Mouse (Mus musculus) hindbrain, embryonic 12.5 days (tissue): ENCODE results near the gene Als2. TPM values are rescaled to one million over a fixed set of nuclear protein-coding genes. Genes with fewer than 3 reads are reported as not detected.

Experiments
- ATAC-seq: fragments of 200-750 bp; cut with Nextera tagmentation; 2 replicates; pipeline ENCODE4 v1.8.0; 2017; ENCODE audit warnings: moderate TSS enrichment; ENCODE audit not compliant: low FRiP score
- H3K27ac ChIP-seq: fragments of 300-500 bp; sonication (generic); 2 replicates; pipeline ENCODE4 v1.5.1; 2016; ENCODE audit warnings: mild to moderate bottlenecking
- H3K27me3 ChIP-seq: fragments of 300-500 bp; sonication (generic); 2 replicates; pipeline ENCODE4 v1.6.1; 2016; ENCODE audit warnings: mild to moderate bottlenecking
- H3K36me3 ChIP-seq: fragments of 300-500 bp; sonication (generic); 2 replicates; pipeline ENCODE4 v1.6.1; 2016; ENCODE audit warnings: mild to moderate bottlenecking
- H3K4me1 ChIP-seq: fragments of 300-500 bp; sonication (generic); 2 replicates; pipeline ENCODE4 v1.6.1; 2016
- H3K4me2 ChIP-seq: fragments of 300-500 bp; sonication (generic); replicated peaks from 2 replicates; pipeline ENCODE4 v1.6.1; 2016; ENCODE audit warnings: mild to moderate bottlenecking
- H3K4me3 ChIP-seq: fragments of 300-500 bp; sonication (generic); 2 replicates; pipeline ENCODE4 v1.5.1; 2016; ENCODE audit warnings: mild to moderate bottlenecking
- H3K9ac ChIP-seq: fragments of 300-500 bp; sonication (generic); 2 replicates; pipeline ENCODE4 v1.6.1; 2016; ENCODE audit warnings: mild to moderate bottlenecking, moderate library complexity
- H3K9me3 ChIP-seq: fragments of 300-500 bp; sonication (generic); replicated peaks from 2 replicates; pipeline ENCODE4 v1.6.1; 2016; ENCODE audit warnings: mild to moderate bottlenecking
- WGBS: fragments of 180-500 bp; shearing (Covaris S2); methylation state at CpG from one replicate; pipeline ENCODE4 v1.1.7; 2016; 5-methylcytosine and 5-hydroxymethylcytosine counted together
- polyA plus RNA-seq: library from polyadenylated mRNA; unstranded; fragments of >200 nt; fragmentation: Nextera tagmentation; extraction: Ambion mirVana; gene quantifications from 2 replicates; pipeline ENCODE4 v1.2.1, GENCODE M21; 2016

Als2 gene
- polyA plus RNA-seq, 1 experiment from 2014 or later, result 24.6 TPM

GRCm38 (mm10) chr1:59204489-59204888, 32.5 kb downstream of the Als2 start:
- Histone ChIP-seq H3K9ac (no peak overlapping the region), H3K9me3 (no peaks in the 10 kb centered on the region), H3K4me3 (no peak overlapping the region), H3K27me3 (no peaks in the 10 kb centered on the region), H3K4me2 (no peak overlapping the region), H3K27ac (no peak overlapping the region), H3K4me1 (no peaks in the 10 kb centered on the region), H3K36me3 (peaks cover 33% of the 10 kb centered on the region)
- no peak for ATAC-seq
- 93% methylated on average over 1 of the region's 1 CpGs for WGBS

- 90% methylated on average over 10 of the region's 10 CpGs for WGBS
- Histone ChIP-seq H3K27ac (no peak overlapping the region), H3K36me3 (peaks cover 35% of the 10 kb centered on the region), H3K4me1 (no peaks in the 10 kb centered on the region), H3K4me2 (no peak overlapping the region), H3K9me3 (no peaks in the 10 kb centered on the region), H3K9ac (no peak overlapping the region), H3K27me3 (no peaks in the 10 kb centered on the region), H3K4me3 (no peak overlapping the region)
- ATAC-seq, result no peak
These were observed 34.7 kb downstream of the Als2 start for GRCm38 (mm10) chr1:59202367-59202766.

GRCm38 (mm10) chr1:59201561-59201960, 35.5 kb downstream of the Als2 start:
- H3K4me3 ChIP-seq, result no peak overlapping the region
- no peaks in the 10 kb centered on the region for H3K9me3 ChIP-seq
- H3K4me1 ChIP-seq, result no peaks in the 10 kb centered on the region
- no peak overlapping the region for H3K4me2 ChIP-seq
- WGBS, result 93% methylated on average over 1 of the region's 1 CpGs
- no peak for ATAC-seq
- H3K9ac ChIP-seq, result no peak overlapping the region
- no peaks in the 10 kb centered on the region for H3K27me3 ChIP-seq
- H3K36me3 ChIP-seq, result peaks cover 31% of the 10 kb centered on the region
- no peak overlapping the region for H3K27ac ChIP-seq

DNA sequence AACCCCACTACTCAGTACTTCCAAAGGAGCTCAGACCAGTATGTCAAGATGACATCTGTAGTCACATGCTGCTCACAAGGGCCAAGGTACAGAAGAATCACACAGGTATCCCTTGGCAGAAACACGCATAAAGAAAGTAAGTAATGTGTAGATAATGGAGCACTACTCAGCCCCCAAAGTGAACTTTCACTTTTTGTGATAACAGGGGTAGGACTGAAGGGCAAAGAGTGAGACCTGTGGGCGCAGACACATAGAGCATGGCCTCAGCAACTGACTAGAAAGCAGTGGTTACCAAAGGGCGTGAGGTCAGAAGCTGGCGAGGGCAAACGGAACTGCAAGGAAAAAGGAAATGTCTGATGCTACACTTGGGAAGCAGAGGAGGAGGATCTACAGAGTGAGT, 36.1 kb downstream of the Als2 start:
- Histone ChIP-seq H3K4me1 (no peaks in the 10 kb centered on the region), H3K27me3 (no peaks in the 10 kb centered on the region), H3K27ac (no peak overlapping the region), H3K4me3 (no peak overlapping the region), H3K9ac (no peak overlapping the region), H3K4me2 (no peak overlapping the region), H3K36me3 (peaks cover 37% of the 10 kb centered on the region), H3K9me3 (no peaks in the 10 kb centered on the region)
- no peak for ATAC-seq
- 90% methylated on average over 5 of the region's 5 CpGs for WGBS

DNA sequence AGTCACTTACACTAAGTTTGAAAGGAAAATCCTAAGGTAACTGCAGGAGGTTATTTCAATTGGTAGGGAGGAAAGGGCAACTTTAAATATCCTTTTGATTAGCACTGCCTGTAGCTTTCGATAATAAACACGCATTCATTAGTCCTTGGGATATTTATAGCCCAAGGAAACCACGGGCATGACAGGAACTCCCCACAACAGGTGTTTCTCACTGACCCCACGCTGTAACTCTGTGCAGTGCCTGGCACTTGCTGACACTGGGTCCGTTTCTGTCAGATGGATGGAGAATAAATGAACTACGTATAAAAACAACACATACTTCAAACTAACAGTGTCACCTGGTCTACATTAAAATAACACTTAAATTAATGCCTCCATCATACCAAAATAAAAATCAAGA, 42.1 kb downstream of the Als2 start:
- Histone ChIP-seq H3K4me2 (no peak overlapping the region), H3K27me3 (no peaks in the 10 kb centered on the region), H3K4me1 (no peaks in the 10 kb centered on the region), H3K9ac (no peak overlapping the region), H3K9me3 (no peaks in the 10 kb centered on the region), H3K36me3 (peaks cover 42% of the 10 kb centered on the region), H3K27ac (no peak overlapping the region), H3K4me3 (no peak overlapping the region)
- ATAC-seq, result no peak
- WGBS, result 80% methylated on average over 6 of the region's 6 CpGs

- Histone ChIP-seq H3K36me3 (peaks cover 41% of the 10 kb centered on the region), H3K4me3 (no peak overlapping the region), H3K9ac (no peak overlapping the region), H3K4me1 (no peaks in the 10 kb centered on the region), H3K27ac (no peak overlapping the region), H3K27me3 (no peaks in the 10 kb centered on the region), H3K4me2 (no peak overlapping the region), H3K9me3 (no peaks in the 10 kb centered on the region)
- 82% methylated on average over 5 of the region's 5 CpGs for WGBS
- no peak for ATAC-seq
These were observed 49.2 kb downstream of the Als2 start for GRCm38 (mm10) chr1:59187786-59188185.

DNA sequence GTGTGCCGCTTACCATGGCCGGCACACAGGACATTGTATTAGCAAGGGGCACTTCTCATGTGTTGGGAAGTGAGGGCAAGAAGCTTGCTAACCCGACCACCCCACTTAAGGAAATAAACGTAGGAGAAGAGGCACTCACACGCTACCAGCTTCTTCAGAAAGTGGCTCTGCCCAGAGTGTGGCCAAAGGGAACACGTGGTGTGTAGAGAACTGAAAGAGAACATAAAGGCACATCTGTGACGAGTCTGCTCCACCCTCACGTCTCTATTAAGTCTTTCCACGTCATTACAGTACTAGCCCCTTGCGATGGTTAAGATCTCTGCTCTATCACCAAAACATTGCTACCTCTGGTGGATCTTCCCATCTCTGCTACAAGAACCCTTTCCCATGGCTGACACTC, 50.7 kb downstream of the Als2 start:
- Histone ChIP-seq H3K4me1 (no peaks in the 10 kb centered on the region), H3K27me3 (no peaks in the 10 kb centered on the region), H3K4me2 (no peak overlapping the region), H3K9ac (no peak overlapping the region), H3K36me3 (peaks cover 45% of the 10 kb centered on the region), H3K27ac (no peak overlapping the region), H3K9me3 (no peaks in the 10 kb centered on the region), H3K4me3 (no peak overlapping the region)
- 90% methylated on average over 10 of the region's 10 CpGs for WGBS
- ATAC-seq, result no peak

DNA sequence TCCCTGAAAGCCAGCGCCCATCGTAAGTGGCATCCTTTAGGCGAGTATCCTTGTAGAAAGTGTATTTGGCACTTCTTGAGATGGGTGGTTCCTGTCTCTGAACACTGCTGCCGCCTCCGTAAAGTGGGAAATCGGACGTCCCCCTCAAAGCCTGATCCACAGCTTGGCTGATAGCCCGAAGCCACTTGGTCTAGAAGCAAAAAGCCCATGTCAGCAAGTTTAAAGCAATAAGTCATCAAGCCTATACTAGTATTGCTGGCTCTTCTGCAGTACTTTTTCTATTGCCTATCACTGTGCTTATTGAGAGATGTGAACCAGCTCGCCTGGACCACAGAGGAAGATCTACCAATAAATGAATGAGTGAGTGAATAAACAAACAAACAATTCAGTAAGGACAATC, 51.6 kb downstream of the Als2 start:
- no peaks in the 10 kb centered on the region for H3K27me3 ChIP-seq
- H3K9me3 ChIP-seq, result no peaks in the 10 kb centered on the region
- no peak overlapping the region for H3K27ac ChIP-seq
- WGBS, result 93% methylated on average over 9 of the region's 9 CpGs
- no peaks in the 10 kb centered on the region for H3K4me1 ChIP-seq
- H3K36me3 ChIP-seq, result peaks cover 39% of the 10 kb centered on the region
- no peak for ATAC-seq
- H3K4me3 ChIP-seq, result no peak overlapping the region
- H3K9ac ChIP-seq, result no peak overlapping the region
- no peak overlapping the region for H3K4me2 ChIP-seq

- H3K9me3 ChIP-seq, result no peaks in the 10 kb centered on the region
- H3K27me3 ChIP-seq, result no peaks in the 10 kb centered on the region
- no peak overlapping the region for H3K9ac ChIP-seq
- no peaks in the 10 kb centered on the region for H3K4me1 ChIP-seq
- no peak overlapping the region for H3K27ac ChIP-seq
- peaks cover 46% of the 10 kb centered on the region for H3K36me3 ChIP-seq
- H3K4me3 ChIP-seq, result no peak overlapping the region
- H3K4me2 ChIP-seq, result no peak overlapping the region
- ATAC-seq, result no peak
- WGBS, result 97% methylated on average over 4 of the region's 4 CpGs
These were observed 54.0 kb downstream of the Als2 start for GRCm38 (mm10) chr1:59183045-59183444.

DNA sequence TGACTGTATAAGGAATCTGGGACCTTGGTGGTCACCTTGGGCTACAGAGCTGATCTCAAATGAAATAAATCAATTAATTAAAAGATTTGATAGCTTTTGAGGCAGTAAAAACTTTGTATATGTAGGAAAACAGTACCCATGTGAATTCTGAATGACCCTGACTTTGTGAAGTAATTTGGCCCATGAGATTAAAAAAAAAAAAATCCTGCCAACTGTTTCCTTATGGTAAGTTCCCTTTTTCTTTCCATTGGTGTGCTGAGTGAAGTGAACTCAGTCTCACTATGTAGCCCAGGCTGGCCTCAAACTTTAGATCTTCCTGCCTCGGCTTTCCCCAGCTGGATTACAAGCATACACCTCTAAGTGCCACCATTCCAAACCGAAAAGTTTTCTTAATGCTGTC, 54.7 kb downstream of the Als2 start:
- ATAC-seq, result no peak
- no peaks in the 10 kb centered on the region for H3K27me3 ChIP-seq
- no peaks in the 10 kb centered on the region for H3K9me3 ChIP-seq
- H3K4me1 ChIP-seq, result no peaks in the 10 kb centered on the region
- H3K36me3 ChIP-seq, result peaks cover 53% of the 10 kb centered on the region
- 89% methylated on average over 2 of the region's 2 CpGs for WGBS
- no peak overlapping the region for H3K4me2 ChIP-seq
- no peak overlapping the region for H3K4me3 ChIP-seq
- no peak overlapping the region for H3K27ac ChIP-seq
- no peak overlapping the region for H3K9ac ChIP-seq

DNA sequence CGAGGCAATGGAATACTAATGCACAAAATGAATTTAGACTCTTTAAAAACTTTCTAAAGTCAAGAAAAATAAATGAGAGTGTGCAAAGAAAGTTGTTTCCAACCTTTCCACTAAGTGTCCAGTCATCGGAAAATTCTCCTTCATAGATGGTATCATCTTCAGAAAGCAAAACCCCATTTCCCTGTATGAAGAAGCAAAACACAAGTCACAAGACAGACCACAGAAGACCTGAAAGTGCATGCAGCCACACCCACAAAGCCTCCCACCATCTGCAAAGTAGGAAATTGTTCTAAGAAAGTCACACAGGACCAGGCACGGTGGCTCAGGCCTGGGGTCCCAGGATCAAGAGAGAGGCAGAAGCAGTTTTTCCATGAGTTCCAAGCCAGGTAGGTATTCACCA, 57.0 kb downstream of the Als2 start:
- 85% methylated on average over 3 of the region's 3 CpGs for WGBS
- no peak overlapping the region for H3K27ac ChIP-seq
- no peak overlapping the region for H3K4me3 ChIP-seq
- no peak overlapping the region for H3K4me2 ChIP-seq
- no peak overlapping the region for H3K9ac ChIP-seq
- peaks cover 56% of the 10 kb centered on the region for H3K36me3 ChIP-seq
- no peak for ATAC-seq
- no peaks in the 10 kb centered on the region for H3K9me3 ChIP-seq
- no peaks in the 10 kb centered on the region for H3K27me3 ChIP-seq
- H3K4me1 ChIP-seq, result no peaks in the 10 kb centered on the region

DNA sequence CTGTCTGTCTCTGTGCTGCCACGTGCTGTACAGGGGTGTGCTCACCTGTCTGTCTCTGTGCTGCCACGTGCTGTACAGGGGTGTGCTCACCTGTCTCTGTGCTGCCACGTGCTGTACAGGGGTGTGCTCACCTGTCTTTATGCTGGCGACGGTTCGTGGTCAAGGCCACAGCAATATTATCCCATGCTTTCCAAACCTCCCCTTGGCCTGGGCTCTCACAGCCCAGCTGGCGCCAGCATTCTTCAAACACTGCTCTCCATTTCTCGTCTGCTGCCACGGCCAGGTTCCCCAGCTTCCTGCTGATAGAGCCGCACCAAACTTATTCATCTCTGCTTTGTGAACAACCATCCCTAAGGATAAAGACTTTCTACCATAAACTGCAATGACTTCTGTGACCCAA, 58.6 kb downstream of the Als2 start:
- H3K27me3 ChIP-seq, result no peaks in the 10 kb centered on the region
- H3K36me3 ChIP-seq, result peaks cover 49% of the 10 kb centered on the region
- H3K4me2 ChIP-seq, result no peak overlapping the region
- H3K9ac ChIP-seq, result no peak overlapping the region
- no peaks in the 10 kb centered on the region for H3K4me1 ChIP-seq
- no peaks in the 10 kb centered on the region for H3K9me3 ChIP-seq
- H3K4me3 ChIP-seq, result no peak overlapping the region
- 90% methylated on average over 10 of the region's 10 CpGs for WGBS
- ATAC-seq, result no peak
- no peak overlapping the region for H3K27ac ChIP-seq

DNA sequence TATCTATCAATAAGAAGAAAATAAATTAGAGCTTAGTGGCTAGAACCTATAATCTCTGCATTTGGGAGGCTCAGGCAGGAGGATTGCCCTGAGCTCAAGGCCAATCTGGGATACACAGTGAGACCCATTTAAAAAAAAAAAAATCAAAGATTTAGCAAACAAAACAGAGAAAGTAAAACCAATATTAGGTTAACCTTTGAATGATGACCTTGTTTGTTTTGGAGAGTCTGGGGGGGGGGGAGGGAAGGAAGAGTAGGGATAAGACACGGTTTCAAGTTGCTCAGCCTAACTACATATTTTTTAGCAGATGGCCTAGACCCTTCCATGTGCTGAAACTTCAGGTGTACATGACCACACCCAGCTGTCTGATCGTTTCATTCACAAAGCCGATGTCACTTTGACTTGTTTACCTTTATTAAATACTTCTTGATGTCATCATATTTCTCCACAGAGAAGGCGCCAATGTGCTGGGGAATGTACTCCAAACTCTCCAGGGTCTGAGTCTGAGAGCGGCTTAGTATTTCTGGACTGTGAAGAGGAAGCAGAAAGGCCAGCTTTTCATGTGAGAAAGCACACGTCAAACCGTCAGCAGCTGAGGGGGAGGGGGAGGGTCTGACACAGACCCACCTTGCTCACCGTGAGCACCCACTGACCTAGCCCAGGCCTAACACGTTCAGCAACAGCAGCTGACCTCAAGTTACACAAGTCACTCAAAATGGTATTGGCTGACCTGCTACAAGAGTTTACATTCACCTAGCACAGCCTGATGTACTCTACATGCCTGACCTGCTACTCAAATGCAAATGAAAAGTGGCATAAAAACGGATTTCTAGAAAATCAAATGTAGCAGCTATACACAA, 62.3 kb downstream of the Als2 start:
- H3K9ac ChIP-seq, result no peak overlapping the region
- ATAC-seq, result no peak
- H3K36me3 ChIP-seq, result peaks cover 52% of the 10 kb centered on the region
- H3K9me3 ChIP-seq, result no peaks in the 10 kb centered on the region
- no peaks in the 10 kb centered on the region for H3K4me1 ChIP-seq
- H3K4me2 ChIP-seq, result no peak overlapping the region
- no peak overlapping the region for H3K4me3 ChIP-seq
- WGBS, result 79% methylated on average over 10 of the region's 10 CpGs
- H3K27me3 ChIP-seq, result no peaks in the 10 kb centered on the region
- H3K27ac ChIP-seq, result no peak overlapping the region
